Mouse (Mus musculus) myocyte (in vitro differentiated cells): ENCODE results near the gene Fam25c.

Source experiments
- MAX ChIP-seq: IDR thresholded peaks from one replicate; pipeline ENCODE4 v1.6.1; 2011; ENCODE audit warnings: low read depth, mild to moderate bottlenecking, control low read depth
- MYOG ChIP-seq, 3 experiments: IDR thresholded peaks; one replicate each; pipeline ENCODE4 v1.6.1; 2011; ENCODE audit warnings: control low read depth in 2 of 3, low read depth in 2 of 3, mild to moderate bottlenecking in 2 of 3; ENCODE audit not compliant: insufficient read length in 2 of 3, control insufficient read depth in 1 of 3, insufficient read depth in 1 of 3
- POLR2A ChIP-seq: IDR thresholded peaks from one replicate; pipeline ENCODE4 v1.6.1; 2011; ENCODE audit warnings: low read depth, mild to moderate bottlenecking, control low read depth, moderate library complexity; ENCODE audit not compliant: insufficient read length
- POLR2AphosphoS2 ChIP-seq: IDR thresholded peaks from one replicate; pipeline ENCODE4 v1.6.1; 2011; ENCODE audit warnings: low read depth, control low read depth; ENCODE audit not compliant: insufficient read length
- REST ChIP-seq: IDR thresholded peaks from one replicate; pipeline ENCODE4 v1.6.1; 2011; ENCODE audit warnings: mild to moderate bottlenecking, control low read depth, moderate library complexity; ENCODE audit not compliant: insufficient read depth, insufficient read length
- TCF12 ChIP-seq: IDR thresholded peaks from one replicate; pipeline ENCODE4 v1.6.1; 2011; ENCODE audit warnings: mild to moderate bottlenecking, control low read depth; ENCODE audit not compliant: poor library complexity, insufficient read depth, severe bottlenecking
- TCF3 ChIP-seq: IDR thresholded peaks from one replicate; pipeline ENCODE4 v1.6.1; 2011; ENCODE audit warnings: low read depth, control low read depth; ENCODE audit not compliant: insufficient read length
- USF1 ChIP-seq: IDR thresholded peaks from one replicate; pipeline ENCODE4 v1.6.1; 2011; ENCODE audit warnings: low read depth, mild to moderate bottlenecking, control low read depth, moderate library complexity

- no peak for TF ChIP-seq TCF12
- no peak for TF ChIP-seq POLR2A
- TF ChIP-seq MAX: no peak
- no peak for TF ChIP-seq MYOG (IDR thresholded peaks at IDR 0.05; ENCODE audit: control insufficient read depth in 1 of 3, insufficient read depth in 1 of 3, insufficient read length in 2 of 3, low read depth in 2 of 3)
- no peak for TF ChIP-seq REST
- TF ChIP-seq USF1: no peak
- no peak for TF ChIP-seq TCF3
- no peak for TF ChIP-seq POLR2AphosphoS2
Observed at GRCm38 (mm10) chr14:34355301-34355700, at the start of gene Fam25c.
